Mouse (Mus musculus): Measurements from ENCODE around the gene Dip2a.

DNA sequence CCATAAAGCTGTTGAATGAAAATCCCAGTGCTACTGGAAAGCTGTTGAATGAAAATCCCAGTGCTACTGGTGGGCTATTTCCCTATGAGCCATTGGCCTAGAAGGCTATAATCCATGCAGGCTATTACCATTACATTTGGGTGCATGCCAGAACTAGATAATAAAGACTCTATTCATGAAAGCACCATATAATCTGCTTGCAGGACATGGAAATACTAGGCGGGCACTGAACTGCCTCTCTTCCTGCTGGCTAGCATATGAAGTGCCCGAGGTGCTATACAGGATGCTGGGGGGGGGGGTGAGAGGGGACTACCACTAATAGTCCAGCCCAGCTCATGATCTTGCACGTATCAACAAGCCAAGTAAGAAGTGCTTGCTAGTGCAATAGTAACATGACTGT is 18.1 kb upstream of the Dip2a start:
- TF ChIP-seq CTCF (IDR thresholded peaks at IDR 0.05) = no peak
- no peak for TF ChIP-seq POLR2A (IDR thresholded peaks at IDR 0.05; ENCODE audit: insufficient read depth, low read depth, low read length)
- no peak for TF ChIP-seq EP300 (IDR thresholded peaks at IDR 0.05; ENCODE audit: insufficient read depth, low read depth, low read length)

All from heart, adult 2 months (tissue).